Mouse (Mus musculus): ENCODE results near the gene Ehd4.

Ehd4 gene

GRCm38 (mm10) chr2:120144390-120144789 is 10.0 kb downstream of the Ehd4 start:
- no peak for DNase-seq (ENCODE audit: low read depth, low spot score)

- no peak for DNase-seq (ENCODE audit: low read depth, low spot score)
These were observed 12.1 kb downstream of the Ehd4 start for GRCm38 (mm10) chr2:120142336-120142735.

DNA sequence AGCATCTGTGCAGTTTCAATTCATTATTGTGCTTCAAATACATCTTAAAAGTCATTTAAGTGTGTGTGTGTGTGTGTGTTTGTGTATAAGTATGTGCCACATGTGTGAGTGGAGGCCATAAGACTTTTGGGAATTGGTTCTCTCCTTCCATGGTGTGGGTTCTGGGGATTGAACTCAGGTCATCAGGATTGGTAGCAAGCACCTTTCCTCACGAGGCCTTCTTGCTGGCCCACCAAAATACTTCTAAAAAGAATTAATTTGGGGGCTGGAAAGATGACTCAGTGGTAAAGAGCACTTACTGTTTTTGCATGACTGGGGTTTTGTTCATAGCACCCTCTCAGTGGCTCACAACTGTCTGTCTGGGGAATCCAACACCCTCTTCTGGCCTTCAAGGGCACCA is 12.7 kb downstream of the Ehd4 start:
- DNase-seq (ENCODE audit: low read depth, low spot score): no peak

DNA sequence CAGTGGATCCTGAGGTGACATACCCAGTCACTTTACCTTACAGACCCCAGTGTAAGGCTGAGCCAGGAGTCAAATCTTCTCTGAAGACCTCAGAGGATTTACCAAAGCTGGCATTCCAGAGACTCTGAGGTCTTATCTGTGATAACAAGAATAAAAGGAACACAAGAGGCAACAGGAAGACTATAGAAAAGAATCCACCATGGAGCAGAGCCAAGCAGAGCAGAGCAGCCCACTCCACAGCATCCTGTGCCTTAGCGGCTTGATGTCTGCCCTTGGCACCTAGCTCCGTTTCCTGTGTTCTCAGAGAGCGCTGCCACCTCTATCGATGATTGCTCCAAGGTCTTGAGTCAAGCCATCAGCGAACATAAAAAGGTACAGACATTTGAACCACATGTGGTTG is 14.1 kb downstream of the Ehd4 start:
- no peak for DNase-seq (ENCODE audit: low read depth, low spot score)

GRCm38 (mm10) chr2:120139091-120139490 is 15.3 kb downstream of the Ehd4 start:
- DNase-seq (ENCODE audit: low read depth, low spot score): no peak

DNA sequence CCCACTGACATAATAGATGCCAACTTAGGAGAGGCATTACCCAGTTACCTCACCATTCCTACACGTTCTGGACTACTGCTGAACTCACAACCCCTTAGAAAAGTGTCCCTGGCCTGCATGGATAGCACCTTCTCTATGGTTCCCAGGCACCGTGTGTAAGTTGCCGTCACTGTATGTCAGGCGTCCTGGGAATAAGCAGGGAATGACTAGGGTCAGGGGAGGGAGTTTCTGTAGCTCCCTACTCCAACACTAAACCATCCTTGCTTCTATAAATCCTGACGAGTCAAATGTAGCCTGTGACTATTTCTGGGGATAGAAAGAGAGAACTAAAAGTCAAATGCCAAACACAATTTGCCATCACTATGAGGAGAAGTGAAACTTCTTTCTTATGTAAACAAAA is 17.1 kb downstream of the Ehd4 start:
- no peak for DNase-seq (ENCODE audit: low read depth, low spot score)

DNA sequence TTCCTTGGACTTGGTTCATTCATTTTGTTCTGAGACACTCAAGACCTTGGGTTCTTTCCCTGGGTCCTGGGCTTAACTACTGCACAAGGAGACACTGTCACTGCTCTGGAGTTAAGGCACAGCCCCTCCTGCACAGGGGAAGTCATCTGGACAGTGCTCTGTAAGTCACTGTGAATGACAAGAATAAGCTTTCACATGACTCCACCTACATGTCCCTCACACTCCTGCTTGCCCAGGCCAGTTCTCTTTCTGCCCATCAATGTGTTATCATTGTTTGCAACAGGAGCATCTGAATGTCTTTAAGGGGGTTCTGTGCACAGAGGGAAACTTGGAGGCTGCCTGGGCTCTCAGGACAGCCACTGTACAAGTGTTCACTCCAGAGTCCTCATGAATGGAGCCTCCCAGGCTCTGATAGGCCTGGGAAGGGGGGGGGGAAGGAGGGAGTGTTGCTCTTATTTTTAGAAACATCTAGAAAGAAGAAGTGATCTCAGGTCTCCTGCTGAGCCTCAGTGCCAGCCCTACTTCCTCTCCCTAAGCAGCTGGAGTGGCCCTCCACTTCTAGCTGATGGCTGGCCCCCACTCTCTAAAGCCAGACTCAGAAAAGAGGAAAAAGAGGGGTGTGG is 19.8 kb downstream of the Ehd4 start:
- DNase-seq (ENCODE audit: low read depth, low spot score): no peak

DNA sequence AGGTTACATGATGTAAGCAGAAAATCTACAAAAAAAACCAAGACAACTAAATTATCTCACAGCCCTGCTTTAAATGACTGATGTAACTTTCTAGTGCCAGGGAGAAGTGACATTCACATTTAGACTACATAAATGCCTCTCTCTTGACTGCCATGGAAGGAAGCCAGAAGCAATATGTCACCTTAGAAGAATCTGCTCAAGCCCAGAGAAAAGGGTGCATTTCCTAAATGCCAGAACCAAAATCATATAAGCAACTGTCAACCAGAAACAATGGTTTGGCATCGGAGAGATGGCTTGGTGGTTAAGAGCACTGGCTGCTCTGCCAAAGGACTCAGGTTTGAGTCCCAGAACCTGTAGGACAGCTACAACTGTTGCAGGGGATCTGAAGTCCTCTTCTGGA is 22.5 kb downstream of the Ehd4 start:
- DNase-seq (ENCODE audit: low read depth, low spot score): no peak

- DNase-seq (ENCODE audit: low read depth, low spot score): no peak
These were observed 25.0 kb downstream of the Ehd4 start for GRCm38 (mm10) chr2:120129252-120129908.

GRCm38 (mm10) chr2:120128611-120129051 is 25.8 kb downstream of the Ehd4 start:
- DNase-seq (ENCODE audit: low read depth, low spot score): no peak

GRCm38 (mm10) chr2:120128011-120128410 is 26.4 kb downstream of the Ehd4 start:
- DNase-seq (ENCODE audit: low read depth, low spot score): no peak

DNA sequence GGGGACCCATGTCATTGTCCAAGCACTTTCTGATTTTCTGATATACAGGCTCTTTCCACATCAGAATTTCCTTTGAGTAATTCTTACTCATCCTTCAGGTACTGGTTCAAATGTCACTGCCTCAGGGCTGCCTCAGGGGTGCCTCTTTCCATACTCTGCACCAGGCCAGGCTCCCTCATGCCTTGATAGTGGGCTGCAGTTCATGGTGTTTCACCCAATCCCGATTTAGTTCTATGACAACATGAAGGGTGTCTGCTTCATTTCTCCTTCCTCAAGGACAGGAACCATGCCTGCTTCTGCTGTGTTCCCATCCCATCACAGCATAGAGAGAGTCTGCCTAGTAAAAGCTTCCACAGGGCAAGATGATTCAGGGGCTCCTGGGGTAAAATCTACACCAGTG is 27.5 kb downstream of the Ehd4 start:
- DNase-seq (ENCODE audit: low read depth, low spot score): no peak

DNA sequence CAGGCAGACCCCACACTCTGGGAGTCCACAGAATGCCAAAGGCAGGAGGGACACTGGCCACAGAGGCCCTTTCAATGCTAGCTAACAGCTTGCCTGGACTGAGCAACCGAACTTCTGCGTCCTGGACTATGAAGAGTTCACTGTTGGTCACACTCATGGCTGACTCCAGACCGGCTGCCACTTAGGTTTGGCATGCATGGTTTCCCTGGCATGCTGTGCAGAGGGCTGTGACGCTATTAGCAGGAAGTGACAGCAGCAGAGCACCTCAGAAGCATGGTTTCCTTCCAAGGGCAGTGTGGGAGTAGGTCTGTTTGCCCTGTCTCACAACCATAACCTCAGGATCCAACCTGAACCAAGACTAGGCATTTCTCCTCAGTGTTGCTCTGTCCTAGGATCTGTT is 28.0 kb downstream of the Ehd4 start:
- no peak for DNase-seq (ENCODE audit: low read depth, low spot score)

DNA sequence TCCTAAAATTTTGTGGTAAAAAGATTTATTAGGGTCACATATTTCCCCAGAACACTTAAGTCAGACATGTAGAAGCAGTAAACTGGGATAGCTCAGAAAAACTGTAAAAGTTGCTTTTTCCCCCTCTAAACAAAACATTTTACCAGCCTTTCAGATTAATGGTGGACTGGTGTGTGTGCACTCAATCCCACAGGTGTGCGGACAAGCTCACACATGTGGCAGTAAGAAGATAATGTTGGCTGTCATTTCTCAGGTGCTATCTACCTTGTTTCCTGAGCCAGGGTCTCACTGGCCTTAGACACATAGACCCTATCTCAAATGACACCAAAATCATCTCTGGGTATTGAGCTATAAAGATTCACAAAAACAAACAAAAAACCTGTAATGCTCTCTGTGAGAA is 28.9 kb downstream of the Ehd4 start:
- DNase-seq (ENCODE audit: low read depth, low spot score): no peak

DNA sequence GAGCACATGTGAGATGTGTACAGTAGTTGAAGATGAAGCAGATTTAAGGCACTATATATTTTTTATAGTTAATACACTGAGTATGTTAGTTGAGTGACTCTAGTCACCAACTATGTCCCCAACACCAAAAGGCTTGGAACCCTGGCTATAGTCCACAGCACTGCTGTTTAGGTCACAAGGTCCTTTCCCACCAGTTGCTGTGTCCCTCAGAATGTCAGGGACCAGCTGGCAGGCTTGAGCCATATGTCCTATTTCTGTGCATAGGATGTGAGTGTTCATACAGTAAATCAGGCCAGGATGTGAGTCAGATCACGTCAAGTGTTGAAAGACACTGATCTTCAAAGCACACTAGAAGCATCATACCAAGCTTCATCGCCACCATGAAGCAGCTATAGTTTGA is 29.5 kb downstream of the Ehd4 start:
- DNase-seq (ENCODE audit: low read depth, low spot score): no peak

GRCm38 (mm10) chr2:120124096-120124495 is 30.3 kb downstream of the Ehd4 start:
- no peak for DNase-seq (ENCODE audit: low read depth, low spot score)

DNA sequence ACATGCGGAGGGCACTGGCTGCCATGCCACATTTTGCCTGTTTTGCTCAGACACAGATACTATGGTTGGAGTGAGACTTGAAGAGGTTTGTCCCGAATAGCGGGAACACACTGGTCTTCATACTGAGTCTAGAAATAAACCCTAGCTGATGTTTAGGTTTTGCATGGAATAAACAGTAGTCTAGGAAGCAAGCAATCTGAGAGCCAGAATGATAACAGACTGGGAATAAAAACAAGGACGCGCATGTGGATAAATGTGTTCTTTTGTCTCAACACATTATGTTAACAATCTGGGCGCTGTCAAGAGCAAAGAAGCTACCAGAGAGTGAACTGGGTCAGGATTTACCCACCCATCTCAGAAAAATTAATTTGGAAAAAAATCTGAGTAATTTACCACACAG is 31.4 kb downstream of the Ehd4 start:
- DNase-seq (ENCODE audit: low read depth, low spot score): no peak

GRCm38 (mm10) chr2:120117346-120117745 is 37.1 kb downstream of the Ehd4 start:
- no peak for DNase-seq (ENCODE audit: low read depth, low spot score)

DNA sequence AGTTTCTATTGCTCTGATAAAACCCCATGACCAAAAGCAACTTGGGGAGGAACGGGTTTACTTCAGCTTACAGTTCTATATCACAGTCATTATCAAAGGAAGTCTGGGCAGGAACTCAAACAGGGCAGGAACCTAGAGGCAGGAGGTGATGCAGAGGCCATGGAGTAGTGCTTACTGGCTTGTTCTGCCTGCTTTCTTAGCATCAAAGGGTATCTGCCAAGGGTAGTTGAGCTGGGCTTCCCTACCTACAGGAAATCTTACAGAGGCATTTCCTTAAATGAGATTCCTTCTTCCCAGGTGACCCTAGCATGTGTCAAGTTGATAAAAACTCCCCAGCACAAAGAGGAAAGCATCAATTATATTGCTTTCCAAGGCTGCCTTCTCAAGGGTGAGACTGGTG is 38.0 kb downstream of the Ehd4 start:
- DNase-seq (ENCODE audit: low read depth, low spot score): no peak

DNA sequence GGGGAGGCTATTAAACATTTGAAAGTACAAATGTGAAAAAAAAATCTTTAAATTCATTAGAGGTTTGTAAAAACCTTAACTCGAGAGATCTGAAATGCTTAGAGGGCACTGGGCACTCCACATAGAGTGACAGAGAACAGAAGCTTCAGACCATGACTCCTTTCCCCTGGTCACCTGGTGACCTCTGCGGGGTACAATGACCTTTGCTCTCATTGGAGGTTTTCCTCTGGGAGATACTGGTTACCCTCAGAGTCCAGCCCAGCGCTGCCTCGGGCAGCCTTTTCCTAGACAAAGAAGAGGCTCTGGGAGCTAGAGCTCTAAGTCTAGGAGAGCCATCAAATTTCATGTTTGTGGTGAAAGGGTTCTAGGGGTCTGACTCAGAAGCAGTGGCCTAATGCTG is 39.4 kb downstream of the Ehd4 start:
- DNase-seq (ENCODE audit: low read depth, low spot score): no peak

GRCm38 (mm10) chr2:120113963-120114362 is 40.4 kb downstream of the Ehd4 start:
- no peak for DNase-seq (ENCODE audit: low read depth, low spot score)

- DNase-seq (ENCODE audit: low read depth, low spot score): no peak
These were observed 40.9 kb downstream of the Ehd4 start for GRCm38 (mm10) chr2:120113476-120113875.

DNA sequence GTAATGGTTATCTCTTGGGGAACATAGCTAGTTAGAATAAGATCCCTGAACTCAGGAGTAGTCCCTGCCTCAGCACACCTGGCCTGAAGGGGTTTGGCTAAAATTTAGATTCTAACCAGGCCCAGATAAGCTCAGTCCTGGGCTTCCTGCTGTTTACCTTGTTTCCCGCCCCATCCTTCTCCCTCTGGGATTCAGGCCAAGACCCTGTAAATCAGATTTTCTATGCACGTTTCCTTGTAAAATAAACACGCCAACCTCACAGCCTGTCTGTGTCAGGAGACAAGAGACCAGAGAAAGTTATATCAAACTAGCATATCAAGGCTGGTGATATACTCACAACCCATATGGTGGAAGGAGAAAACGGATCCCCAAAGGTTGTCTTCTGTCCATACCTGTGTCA is 42.8 kb downstream of the Ehd4 start:
- no peak for DNase-seq (ENCODE audit: low read depth, low spot score)

DNA sequence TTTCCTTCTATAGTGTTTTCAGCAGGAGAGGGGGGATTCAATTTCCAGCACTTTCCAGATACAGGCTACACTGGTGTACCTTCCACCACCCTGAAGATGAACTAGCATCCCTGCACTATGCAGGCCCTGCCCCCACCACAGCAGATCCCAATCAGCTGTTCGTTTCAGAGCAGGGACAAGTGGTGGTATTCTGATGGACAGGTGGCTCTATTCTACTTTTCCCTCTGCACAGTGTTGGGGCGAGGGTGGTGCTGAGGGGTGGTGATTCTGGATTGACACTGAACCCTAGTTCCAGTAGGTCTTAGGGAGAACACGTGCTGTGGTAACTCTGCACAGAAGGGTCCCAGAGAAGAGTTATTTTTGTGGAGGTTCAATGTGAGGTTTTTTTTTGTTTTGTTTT is 43.2 kb downstream of the Ehd4 start:
- DNase-seq (ENCODE audit: low read depth, low spot score): no peak

All from WW6 (cell line).